Mouse (Mus musculus): ENCODE results near the gene Gm10190. TPM values are rescaled to one million over a fixed set of nuclear protein-coding genes. Genes with fewer than 3 reads are reported as not detected.
"Not testable (repeated sequence)": the region's sequence is repeated elsewhere in the genome, so short reads cannot be mapped to it uniquely, and the experiment has no call there.

Gm10190 gene
- polyA plus RNA-seq, 1 experiment from 2014 or later = 2.3 TPM

DNA sequence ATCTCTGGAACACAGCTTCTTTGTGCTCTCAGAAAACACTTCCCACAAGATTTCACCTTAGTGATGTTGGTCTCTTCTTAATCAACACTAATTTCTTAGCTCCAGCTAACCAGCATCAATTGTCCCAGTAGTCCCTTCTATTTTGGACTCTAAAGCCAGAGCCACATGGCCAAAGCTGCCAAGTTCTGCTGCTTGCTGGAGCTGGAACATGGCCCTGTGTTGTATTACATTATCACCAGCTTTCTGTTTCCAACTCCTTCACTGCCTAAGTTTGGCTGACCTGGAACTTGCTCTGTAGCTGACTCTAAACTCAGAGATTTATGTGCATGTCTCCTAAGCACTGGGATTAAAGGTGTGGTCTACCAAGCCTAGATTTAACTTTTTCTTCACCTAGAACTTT lies 5.0 kb upstream of the Gm10190 start:
- H3K27ac ChIP-seq (ENCODE audit: low read depth, low read length); H3K9ac ChIP-seq (ENCODE audit: low read length); H3K4me3 ChIP-seq (ENCODE audit: low read depth, low read length); H3K36me3 ChIP-seq (ENCODE audit: control insufficient read depth, insufficient read depth, low read length); H3K4me1 ChIP-seq (replicated peaks; ENCODE audit: control insufficient read depth, insufficient read depth, low read length); ATAC-seq (replicated peaks; ENCODE audit: low FRiP score); H3K27me3 ChIP-seq (ENCODE audit: control insufficient read depth, insufficient read depth, low read length); H3K4me2 ChIP-seq (ENCODE audit: low read depth, low read length, severe bottlenecking); H3K9me3 ChIP-seq (ENCODE audit: control insufficient read depth, low read length); DNase-seq (ENCODE audit: low spot score): not testable (repeated sequence)

DNA sequence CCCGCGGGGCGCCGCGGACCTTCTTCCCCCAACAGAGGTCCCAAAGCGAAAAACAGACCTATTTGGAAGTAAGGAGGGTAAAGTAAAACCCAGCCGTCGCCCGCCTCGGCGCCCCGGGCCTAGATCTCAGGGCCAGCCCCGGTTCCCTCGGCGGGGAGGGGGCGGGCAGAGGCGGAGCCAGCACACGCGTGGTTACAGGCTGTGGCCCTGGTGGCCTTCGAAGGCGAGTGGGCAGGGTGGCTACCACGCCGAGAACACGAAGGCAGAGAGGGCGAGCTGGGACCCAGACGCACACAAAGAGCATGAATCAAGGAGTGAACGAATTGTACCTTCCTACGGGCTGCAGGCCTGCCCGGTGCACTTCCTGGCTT lies 370 bp upstream of the Gm10190 start:
- WGBS = 19% methylated on average over 29 of the region's 29 CpGs
- peak overlapping the region; percentile 75 for H3K9ac ChIP-seq (ENCODE audit: low read length)
- H3K4me3 ChIP-seq (ENCODE audit: low read depth, low read length) = peak overlapping the region; percentile 38
- H3K9me3 ChIP-seq (ENCODE audit: control insufficient read depth, low read length) = no peaks in the 10 kb centered on the region
- peaks cover 5% of the 10 kb centered on the region; the same call in 1 of the 2 replicates for H3K27me3 ChIP-seq (ENCODE audit: control insufficient read depth, insufficient read depth, low read length)
- DNase-seq (ENCODE audit: low spot score) (no peak), ATAC-seq (replicated peaks; ENCODE audit: low FRiP score) (peak; percentile 87)
- H3K4me1 ChIP-seq (replicated peaks; ENCODE audit: control insufficient read depth, insufficient read depth, low read length) = peaks cover 5% of the 10 kb centered on the region; the same call in 1 of the 2 replicates
- H3K4me2 ChIP-seq (ENCODE audit: low read depth, low read length, severe bottlenecking) = peak overlapping the region; percentile 89
- H3K27ac ChIP-seq (ENCODE audit: low read depth, low read length) = no peak overlapping the region
- H3K36me3 ChIP-seq (ENCODE audit: control insufficient read depth, insufficient read depth, low read length) = no peaks in the 10 kb centered on the region

DNA sequence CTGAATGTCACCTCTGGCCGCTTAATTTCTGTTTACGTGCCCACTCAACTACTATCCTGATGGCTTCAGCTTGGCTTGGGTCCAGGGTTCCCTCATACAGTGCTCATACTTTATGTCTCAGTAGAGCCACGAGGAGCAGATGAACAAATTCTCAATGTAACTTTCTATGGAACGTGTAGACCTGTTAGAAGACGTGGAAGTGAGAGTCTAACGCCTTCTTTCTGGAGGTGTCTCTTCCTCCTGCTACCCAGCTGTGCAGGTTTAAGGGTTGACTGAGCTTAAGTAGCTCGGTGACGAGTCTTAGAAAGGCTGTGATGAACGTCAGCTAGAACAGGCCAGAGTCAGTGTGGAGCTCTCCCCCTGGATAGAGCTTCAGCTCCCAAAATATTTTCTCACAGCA lies 4.7 kb downstream of the Gm10190 start:
- Histone ChIP-seq H3K4me3 (ENCODE audit: low read depth, low read length) (no peak overlapping the region), H3K36me3 (ENCODE audit: control insufficient read depth, insufficient read depth, low read length) (no peaks in the 10 kb centered on the region), H3K27ac (ENCODE audit: low read depth, low read length) (no peak overlapping the region), H3K4me2 (ENCODE audit: low read depth, low read length, severe bottlenecking) (no peak overlapping the region), H3K4me1 (replicated peaks; ENCODE audit: control insufficient read depth, insufficient read depth, low read length) (peaks cover 5% of the 10 kb centered on the region; the same call in 1 of the 2 replicates), H3K9me3 (ENCODE audit: control insufficient read depth, low read length) (no peaks in the 10 kb centered on the region; the same call in 1 of the 2 replicates), H3K9ac (ENCODE audit: low read length) (no peak overlapping the region), H3K27me3 (ENCODE audit: control insufficient read depth, insufficient read depth, low read length) (no peaks in the 10 kb centered on the region)
- DNase-seq (ENCODE audit: low spot score) = no peak
- no peak for ATAC-seq (replicated peaks; ENCODE audit: low FRiP score)
- WGBS = 83% methylated on average over 9 of the region's 9 CpGs

DNA sequence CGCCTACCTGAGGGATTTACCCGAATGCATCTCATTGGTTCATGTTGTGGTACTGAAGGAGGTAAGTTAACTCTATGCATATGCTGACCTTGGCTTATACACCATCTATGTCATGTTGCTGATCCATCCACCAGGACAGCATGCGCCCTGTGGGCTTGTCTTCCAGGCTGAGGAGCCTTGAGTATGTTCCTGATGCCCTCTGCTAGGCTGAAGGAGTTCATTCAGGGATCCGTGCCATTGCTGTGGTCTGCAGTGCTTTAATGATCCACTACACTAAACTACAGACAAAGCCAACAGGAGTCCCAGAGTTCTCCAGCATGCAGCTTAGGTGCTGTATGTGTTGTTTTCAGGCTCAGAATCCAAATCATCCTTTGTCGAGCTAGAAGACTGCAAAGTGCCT lies 6.1 kb downstream of the Gm10190 start:
- Histone ChIP-seq H3K4me2 (ENCODE audit: low read depth, low read length, severe bottlenecking) (no peak overlapping the region), H3K36me3 (ENCODE audit: control insufficient read depth, insufficient read depth, low read length) (no peaks in the 10 kb centered on the region), H3K9me3 (ENCODE audit: control insufficient read depth, low read length) (no peaks in the 10 kb centered on the region; the same call in 1 of the 2 replicates), H3K27ac (ENCODE audit: low read depth, low read length) (no peak overlapping the region), H3K4me3 (ENCODE audit: low read depth, low read length) (no peak overlapping the region), H3K9ac (ENCODE audit: low read length) (no peak overlapping the region), H3K27me3 (ENCODE audit: control insufficient read depth, insufficient read depth, low read length) (no peaks in the 10 kb centered on the region), H3K4me1 (replicated peaks; ENCODE audit: control insufficient read depth, insufficient read depth, low read length) (no peaks in the 10 kb centered on the region)
- WGBS = 89% methylated on average over 5 of the region's 5 CpGs
- ATAC-seq (replicated peaks; ENCODE audit: low FRiP score) (no peak), DNase-seq (ENCODE audit: low spot score) (no peak)

DNA sequence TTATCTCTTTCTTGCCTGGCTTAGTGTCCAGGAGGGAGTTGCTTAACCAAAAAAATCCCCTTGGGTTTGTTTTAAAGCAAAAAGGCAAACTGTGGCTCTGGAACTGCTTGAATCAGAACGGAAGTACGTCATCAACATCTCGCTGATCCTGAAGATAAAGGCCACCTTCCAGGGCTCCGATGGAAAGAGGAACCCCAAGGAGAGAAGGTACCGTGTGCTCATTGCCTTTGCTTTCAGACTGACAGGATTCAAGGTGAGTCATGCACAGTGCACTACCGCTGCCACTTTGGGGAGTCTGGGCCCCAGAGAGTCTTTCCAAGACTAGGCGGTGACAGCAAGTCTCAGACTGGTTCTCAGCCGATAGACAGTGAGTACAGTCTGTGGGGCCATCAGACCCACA lies 13.1 kb downstream of the Gm10190 start:
- no peaks in the 10 kb centered on the region for H3K4me1 ChIP-seq (replicated peaks; ENCODE audit: control insufficient read depth, insufficient read depth, low read length)
- H3K36me3 ChIP-seq (ENCODE audit: control insufficient read depth, insufficient read depth, low read length) = no peaks in the 10 kb centered on the region
- H3K4me3 ChIP-seq (ENCODE audit: low read depth, low read length) = no peak overlapping the region
- no peak overlapping the region for H3K27ac ChIP-seq (ENCODE audit: low read depth, low read length)
- WGBS = 88% methylated on average over 8 of the region's 8 CpGs
- ATAC-seq (replicated peaks; ENCODE audit: low FRiP score) (no peak), DNase-seq (ENCODE audit: low spot score) (no peak)
- no peaks in the 10 kb centered on the region for H3K9me3 ChIP-seq (ENCODE audit: control insufficient read depth, low read length)
- H3K27me3 ChIP-seq (ENCODE audit: control insufficient read depth, insufficient read depth, low read length) = no peaks in the 10 kb centered on the region
- no peak overlapping the region for H3K4me2 ChIP-seq (ENCODE audit: low read depth, low read length, severe bottlenecking)
- H3K9ac ChIP-seq (ENCODE audit: low read length) = no peak overlapping the region

DNA sequence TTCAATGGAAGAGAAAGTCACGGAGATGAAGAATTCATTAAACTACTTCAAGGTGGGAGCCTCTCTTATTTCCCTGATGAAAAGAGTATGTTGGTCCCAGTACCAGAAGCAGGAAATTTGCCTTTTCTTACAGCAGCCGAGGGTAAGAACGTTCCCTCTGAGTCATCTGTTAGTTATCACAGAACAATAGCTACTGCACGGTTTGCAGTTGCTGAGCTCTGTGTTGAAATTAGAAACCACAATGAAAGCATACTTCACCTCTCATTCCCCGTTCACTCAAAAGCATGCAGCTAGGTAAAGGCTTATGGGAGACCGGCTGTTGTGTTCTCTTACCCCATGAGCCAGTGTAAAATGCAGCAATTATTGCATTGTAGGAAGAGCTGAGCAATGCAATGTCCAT lies 26.1 kb downstream of the Gm10190 start:
- WGBS = 46% methylated on average over 6 of the region's 6 CpGs
- Histone ChIP-seq H3K27me3 (ENCODE audit: control insufficient read depth, insufficient read depth, low read length) (no peaks in the 10 kb centered on the region), H3K27ac (ENCODE audit: low read depth, low read length) (no peak overlapping the region), H3K4me3 (ENCODE audit: low read depth, low read length) (no peak overlapping the region), H3K4me2 (ENCODE audit: low read depth, low read length, severe bottlenecking) (no peak overlapping the region), H3K9ac (ENCODE audit: low read length) (no peak overlapping the region), H3K4me1 (replicated peaks; ENCODE audit: control insufficient read depth, insufficient read depth, low read length) (no peaks in the 10 kb centered on the region), H3K36me3 (ENCODE audit: control insufficient read depth, insufficient read depth, low read length) (no peaks in the 10 kb centered on the region), H3K9me3 (ENCODE audit: control insufficient read depth, low read length) (no peaks in the 10 kb centered on the region; the same call in 1 of the 2 replicates)
- ATAC-seq (replicated peaks; ENCODE audit: low FRiP score) = no peak
- no peak for DNase-seq (ENCODE audit: low spot score)

DNA sequence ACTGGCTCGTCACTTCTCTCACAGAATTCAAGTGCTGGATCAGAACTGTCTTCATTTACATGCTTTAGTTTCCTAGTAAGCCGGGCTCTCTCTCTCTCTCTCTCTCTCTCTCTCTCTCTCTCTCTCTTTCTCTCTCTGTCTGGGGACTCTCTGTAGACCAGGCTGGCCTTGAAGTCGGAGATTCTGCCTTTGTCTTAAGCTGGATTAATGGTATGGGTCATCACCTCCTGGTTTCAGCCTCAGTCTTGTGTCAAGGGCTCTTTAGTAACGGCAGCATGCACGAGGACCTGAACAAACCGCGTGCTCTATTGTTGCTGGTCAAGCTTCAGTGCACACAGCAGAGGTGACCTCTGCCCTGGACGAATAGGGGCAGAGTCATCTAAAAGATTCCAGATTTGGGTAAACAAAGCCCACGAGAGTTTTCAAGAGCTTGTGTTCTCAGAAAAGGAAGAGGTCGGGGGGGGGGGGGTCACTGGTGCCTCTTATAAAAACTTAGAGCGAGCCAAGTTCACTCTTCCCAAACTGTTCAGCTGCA lies 26.7 kb downstream of the Gm10190 start:
- no peak overlapping the region for H3K4me3 ChIP-seq (ENCODE audit: low read depth, low read length)
- no peaks in the 10 kb centered on the region for H3K36me3 ChIP-seq (ENCODE audit: control insufficient read depth, insufficient read depth, low read length)
- ATAC-seq (replicated peaks; ENCODE audit: low FRiP score) (no peak), DNase-seq (ENCODE audit: low spot score) (no peak)
- H3K4me2 ChIP-seq (ENCODE audit: low read depth, low read length, severe bottlenecking) = no peak overlapping the region
- no peaks in the 10 kb centered on the region for H3K27me3 ChIP-seq (ENCODE audit: control insufficient read depth, insufficient read depth, low read length)
- H3K9me3 ChIP-seq (ENCODE audit: control insufficient read depth, low read length) = no peaks in the 10 kb centered on the region; the same call in 1 of the 2 replicates
- no peak overlapping the region for H3K9ac ChIP-seq (ENCODE audit: low read length)
- no peak overlapping the region for H3K27ac ChIP-seq (ENCODE audit: low read depth, low read length)
- H3K4me1 ChIP-seq (replicated peaks; ENCODE audit: control insufficient read depth, insufficient read depth, low read length) = no peaks in the 10 kb centered on the region
- WGBS = 19% methylated on average over 11 of the region's 11 CpGs

DNA sequence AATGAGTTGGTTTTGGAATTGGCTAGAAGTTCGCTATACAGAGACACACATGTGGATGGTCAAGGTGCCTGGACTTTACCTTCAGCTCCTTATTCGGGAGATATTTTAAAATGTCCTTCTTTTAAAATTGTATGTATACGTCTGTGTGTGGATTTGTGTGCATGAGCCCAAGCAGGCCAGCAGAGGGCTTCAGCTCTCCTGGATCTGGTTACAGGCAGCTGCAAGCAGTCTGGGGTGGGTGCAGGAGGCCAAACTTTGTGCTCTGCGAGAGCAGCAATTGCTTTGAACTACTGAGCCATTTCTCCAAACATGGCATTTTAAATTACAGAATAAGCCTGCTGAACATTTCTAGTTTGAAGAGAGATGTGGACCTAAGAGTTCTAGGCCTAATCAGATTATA lies 28.1 kb downstream of the Gm10190 start:
- H3K4me3 ChIP-seq (ENCODE audit: low read depth, low read length) = no peak overlapping the region
- no peak overlapping the region for H3K27ac ChIP-seq (ENCODE audit: low read depth, low read length)
- no peak overlapping the region for H3K4me2 ChIP-seq (ENCODE audit: low read depth, low read length, severe bottlenecking)
- no peak for DNase-seq (ENCODE audit: low spot score)
- H3K9ac ChIP-seq (ENCODE audit: low read length) = no peak overlapping the region
- no peaks in the 10 kb centered on the region for H3K27me3 ChIP-seq (ENCODE audit: control insufficient read depth, insufficient read depth, low read length)
- no peaks in the 10 kb centered on the region for H3K36me3 ChIP-seq (ENCODE audit: control insufficient read depth, insufficient read depth, low read length)
- no peak for ATAC-seq (replicated peaks; ENCODE audit: low FRiP score)
- 86% methylated on average over 4 of the region's 4 CpGs for WGBS
- no peaks in the 10 kb centered on the region; the same call in 1 of the 2 replicates for H3K9me3 ChIP-seq (ENCODE audit: control insufficient read depth, low read length)
- H3K4me1 ChIP-seq (replicated peaks; ENCODE audit: control insufficient read depth, insufficient read depth, low read length) = no peaks in the 10 kb centered on the region

DNA sequence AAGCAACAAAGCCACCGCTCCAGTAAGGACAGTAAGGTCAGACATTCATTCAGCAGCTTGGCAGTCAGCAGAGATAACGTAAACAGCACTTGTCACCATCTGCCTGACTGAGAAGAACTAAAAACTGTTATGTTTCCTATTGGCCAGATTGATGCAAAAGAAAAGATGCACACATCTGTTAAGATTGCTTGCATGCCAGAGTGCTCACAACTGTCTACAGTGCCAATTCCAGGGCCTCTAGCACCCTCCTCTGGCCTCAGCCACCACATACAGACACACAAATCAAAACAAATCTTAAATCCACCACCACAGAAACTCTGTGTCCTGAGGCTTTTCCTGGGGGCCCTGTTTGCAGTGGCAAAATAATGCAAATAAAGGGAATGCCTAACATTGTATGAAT lies 41.0 kb downstream of the Gm10190 start:
- Histone ChIP-seq H3K4me1 (replicated peaks; ENCODE audit: control insufficient read depth, insufficient read depth, low read length) (no peaks in the 10 kb centered on the region), H3K27me3 (ENCODE audit: control insufficient read depth, insufficient read depth, low read length) (no peaks in the 10 kb centered on the region), H3K4me3 (ENCODE audit: low read depth, low read length) (no peak overlapping the region), H3K9ac (ENCODE audit: low read length) (no peak overlapping the region), H3K9me3 (ENCODE audit: control insufficient read depth, low read length) (no peaks in the 10 kb centered on the region), H3K4me2 (ENCODE audit: low read depth, low read length, severe bottlenecking) (no peak overlapping the region), H3K36me3 (ENCODE audit: control insufficient read depth, insufficient read depth, low read length) (no peaks in the 10 kb centered on the region), H3K27ac (ENCODE audit: low read depth, low read length) (no peak overlapping the region)
- DNase-seq (ENCODE audit: low spot score) (no peak), ATAC-seq (replicated peaks; ENCODE audit: low FRiP score) (no peak)
- 82% methylated on average over 2 of the region's 2 CpGs for WGBS

All from forebrain, embryonic 11.5 days (tissue).